Mouse (Mus musculus) forebrain, embryonic 16.5 days (tissue): Measurements from ENCODE around the gene Gnpat. TPM values are rescaled to one million over a fixed set of nuclear protein-coding genes. Genes with fewer than 3 reads are reported as not detected.
"Not testable (repeated sequence)": the region's sequence is repeated elsewhere in the genome, so short reads cannot be mapped to it uniquely, and the experiment has no call there.

ENCODE experiments used
- ATAC-seq: fragments of 200-750 bp; cut with Nextera tagmentation; 2 replicates; pipeline ENCODE4 v1.8.0; 2017; ENCODE audit warnings: mild to moderate bottlenecking, moderate library complexity
- H3K27ac ChIP-seq: fragments of 300-500 bp; sonication (generic); 2 replicates; pipeline ENCODE4 v1.5.1; 2014; ENCODE audit warnings: low read length, control low read depth
- H3K27me3 ChIP-seq: fragments of 300-500 bp; sonication (generic); replicated peaks from 2 replicates; pipeline ENCODE4 v1.6.1; 2014; ENCODE audit warnings: low read length; ENCODE audit not compliant: control insufficient read depth, insufficient read depth
- H3K36me3 ChIP-seq: fragments of 300-500 bp; sonication (generic); 2 replicates; pipeline ENCODE4 v1.6.1; 2014; ENCODE audit not compliant: control insufficient read depth, insufficient read depth
- H3K4me1 ChIP-seq: fragments of 300-500 bp; sonication (generic); replicated peaks from 2 replicates; pipeline ENCODE4 v1.6.1; 2014; ENCODE audit warnings: low read length; ENCODE audit not compliant: control insufficient read depth, insufficient read depth
- H3K4me2 ChIP-seq: fragments of 300-500 bp; sonication (generic); 2 replicates; pipeline ENCODE4 v1.6.1; 2014; ENCODE audit warnings: mild to moderate bottlenecking, low read length, control low read depth
- H3K4me3 ChIP-seq: fragments of 300-500 bp; sonication (generic); replicated peaks from 2 replicates; pipeline ENCODE4 v1.5.1; 2014; ENCODE audit warnings: mild to moderate bottlenecking, low read length, control low read depth
- H3K9ac ChIP-seq: fragments of 300-500 bp; sonication (generic); replicated peaks from 2 replicates; pipeline ENCODE4 v1.6.1; 2014; ENCODE audit warnings: low read depth, low read length, control low read depth
- H3K9me3 ChIP-seq: fragments of 300-500 bp; sonication (generic); 2 replicates; pipeline ENCODE4 v1.6.1; 2016; ENCODE audit warnings: low read length; ENCODE audit not compliant: control insufficient read depth
- WGBS: fragments of 180-500 bp; shearing (Covaris S2); extraction: QIAGEN DNeasy Blood & Tissue Kit; methylation state at CpG from one replicate; pipeline ENCODE4 v1.1.7; 2014; 5-methylcytosine and 5-hydroxymethylcytosine counted together
- polyA plus RNA-seq: library from polyadenylated mRNA; unstranded; fragments of >200 nt; fragmentation: Nextera tagmentation; extraction: Ambion mirVana; gene quantifications from 2 replicates; pipeline ENCODE4 v1.2.1, GENCODE M21; 2015

The Gnpat gene
- polyA plus RNA-seq, 1 experiment from 2014 or later = 92.7 TPM

- no peak overlapping the region for H3K9ac ChIP-seq
- no peak for ATAC-seq
- WGBS = 93% methylated on average over 2 of the region's 2 CpGs
Measured at GRCm38 (mm10) chr8:124837956-124838355, 24.9 kb upstream of the Gnpat start.

GRCm38 (mm10) chr8:124839371-124839770 lies 23.5 kb upstream of the Gnpat start:
- Histone ChIP-seq H3K4me2 (no peak overlapping the region), H3K27ac (no peak overlapping the region), H3K4me3 (no peak overlapping the region), H3K4me1 (no peaks in the 10 kb centered on the region), H3K36me3 (peaks cover 13% of the 10 kb centered on the region; the same call in 1 of the 2 replicates), H3K9me3 (no peaks in the 10 kb centered on the region), H3K27me3 (no peaks in the 10 kb centered on the region), H3K9ac (no peak overlapping the region)
- 94% methylated on average over 10 of the region's 10 CpGs for WGBS
- no peak for ATAC-seq

More at GRCm38 (mm10) chr8:124837956-124838355, 24.9 kb upstream of the Gnpat start:
- Histone ChIP-seq H3K27ac (no peak overlapping the region), H3K9me3 (no peaks in the 10 kb centered on the region), H3K27me3 (no peaks in the 10 kb centered on the region), H3K36me3 (peaks cover 13% of the 10 kb centered on the region; the same call in 1 of the 2 replicates), H3K4me1 (no peaks in the 10 kb centered on the region), H3K4me3 (no peak overlapping the region), H3K4me2 (no peak overlapping the region)

GRCm38 (mm10) chr8:124840900-124841299 lies 21.9 kb upstream of the Gnpat start:
- WGBS = 93% methylated on average over 7 of the region's 7 CpGs
- H3K36me3 ChIP-seq = peaks cover 13% of the 10 kb centered on the region; the same call in 1 of the 2 replicates
- no peaks in the 10 kb centered on the region for H3K9me3 ChIP-seq
- H3K4me3 ChIP-seq = no peak overlapping the region
- H3K9ac ChIP-seq = no peak overlapping the region
- H3K4me2 ChIP-seq = no peak overlapping the region
- no peaks in the 10 kb centered on the region for H3K27me3 ChIP-seq
- ATAC-seq = no peak
- no peaks in the 10 kb centered on the region for H3K4me1 ChIP-seq
- no peak overlapping the region for H3K27ac ChIP-seq

- Histone ChIP-seq H3K27me3 (no peaks in the 10 kb centered on the region), H3K4me1 (no peaks in the 10 kb centered on the region), H3K36me3 (peaks cover 13% of the 10 kb centered on the region; the same call in 1 of the 2 replicates)
Measured at GRCm38 (mm10) chr8:124841775-124842174, 21.1 kb upstream of the Gnpat start.

GRCm38 (mm10) chr8:124842929-124843328 lies 19.9 kb upstream of the Gnpat start:
- H3K27ac ChIP-seq, H3K4me2 ChIP-seq, ATAC-seq, H3K4me3 ChIP-seq, H3K9me3 ChIP-seq, H3K4me1 ChIP-seq, H3K9ac ChIP-seq, H3K27me3 ChIP-seq: not testable (repeated sequence)
- WGBS = 91% methylated on average over 1 of the region's 1 CpGs
- H3K36me3 ChIP-seq = peaks cover 13% of the 10 kb centered on the region; the same call in 1 of the 2 replicates

More at GRCm38 (mm10) chr8:124841775-124842174, 21.1 kb upstream of the Gnpat start:
- Histone ChIP-seq H3K27ac (no peak overlapping the region), H3K4me3 (no peak overlapping the region), H3K9me3 (no peaks in the 10 kb centered on the region), H3K4me2 (no peak overlapping the region), H3K9ac (no peak overlapping the region)
- 93% methylated on average over 10 of the region's 10 CpGs for WGBS
- no peak for ATAC-seq

- H3K4me1 ChIP-seq = no peaks in the 10 kb centered on the region
- WGBS = 75% methylated on average over 3 of the region's 3 CpGs
- peaks cover under 1% of the 10 kb centered on the region; the same call in 1 of the 2 replicates for H3K36me3 ChIP-seq
- no peak overlapping the region for H3K4me2 ChIP-seq
- H3K9ac ChIP-seq = no peak overlapping the region
- H3K9me3 ChIP-seq = no peaks in the 10 kb centered on the region
- no peaks in the 10 kb centered on the region for H3K27me3 ChIP-seq
- no peak for ATAC-seq
- H3K4me3 ChIP-seq = no peak overlapping the region
- no peak overlapping the region for H3K27ac ChIP-seq
Measured at GRCm38 (mm10) chr8:124845131-124845530, 17.7 kb upstream of the Gnpat start.

GRCm38 (mm10) chr8:124845573-124845972 lies 17.3 kb upstream of the Gnpat start:
- Histone ChIP-seq H3K4me3 (no peak overlapping the region), H3K4me1 (no peaks in the 10 kb centered on the region), H3K9ac (no peak overlapping the region), H3K9me3 (no peaks in the 10 kb centered on the region), H3K36me3 (no peaks in the 10 kb centered on the region; the same call in 1 of the 2 replicates), H3K27me3 (no peaks in the 10 kb centered on the region), H3K4me2 (no peak overlapping the region), H3K27ac (no peak overlapping the region)
- WGBS = 95% methylated on average over 5 of the region's 5 CpGs
- ATAC-seq = no peak

- peaks cover 39% of the 10 kb centered on the region for H3K36me3 ChIP-seq
- H3K9ac ChIP-seq = no peak overlapping the region
- H3K4me3 ChIP-seq = no peak overlapping the region
- H3K27ac ChIP-seq = no peak overlapping the region
- H3K9me3 ChIP-seq = peaks cover 20% of the 10 kb centered on the region
- no peaks in the 10 kb centered on the region for H3K27me3 ChIP-seq
- no peak overlapping the region for H3K4me2 ChIP-seq
- H3K4me1 ChIP-seq = no peaks in the 10 kb centered on the region
- 98% methylated on average over 1 of the region's 1 CpGs for WGBS
- no peak for ATAC-seq
Measured at GRCm38 (mm10) chr8:124853511-124853910, 9.3 kb upstream of the Gnpat start.

- Histone ChIP-seq H3K4me3 (no peak overlapping the region), H3K4me1 (peaks cover 15% of the 10 kb centered on the region), H3K27ac (no peak overlapping the region), H3K36me3 (peaks cover 36% of the 10 kb centered on the region), H3K27me3 (no peaks in the 10 kb centered on the region), H3K9ac (no peak overlapping the region), H3K9me3 (0 out of 2 replicates have a peak, but pooled peaks cover 5% of the 10 kb centered on the region), H3K4me2 (no peak overlapping the region)
- ATAC-seq = no peak
Measured at GRCm38 (mm10) chr8:124859466-124859865, 3.4 kb upstream of the Gnpat start.

GRCm38 (mm10) chr8:124860188-124860587 lies 2.6 kb upstream of the Gnpat start:
- Histone ChIP-seq H3K9ac (no peak overlapping the region), H3K9me3 (no peaks in the 10 kb centered on the region), H3K27ac (no peak overlapping the region), H3K27me3 (no peaks in the 10 kb centered on the region), H3K4me2 (no peak overlapping the region), H3K4me1 (peaks cover 16% of the 10 kb centered on the region), H3K4me3 (no peak overlapping the region), H3K36me3 (peaks cover 29% of the 10 kb centered on the region)
- ATAC-seq = no peak
- WGBS = 96% methylated on average over 3 of the region's 3 CpGs
